Mouse (Mus musculus): ENCODE results near the gene Zfp36l2.

GRCm38 (mm10) chr17:84190885-84191284, 3.1 kb upstream of the Zfp36l2 start:
- no peak for TF ChIP-seq MAX (IDR thresholded peaks at IDR 0.05; ENCODE audit: low read depth)
- no peak for TF ChIP-seq TCF12 (IDR thresholded peaks at IDR 0.05; ENCODE audit: insufficient read depth, poor library complexity, severe bottlenecking)
- TF ChIP-seq POLR2A (IDR thresholded peaks at IDR 0.05; ENCODE audit: insufficient read length, low read depth): no peak
- no peak for TF ChIP-seq USF1 (IDR thresholded peaks at IDR 0.05; ENCODE audit: low read depth)
- no peak for TF ChIP-seq POLR2AphosphoS2 (IDR thresholded peaks at IDR 0.05; ENCODE audit: insufficient read length, low read depth)
- no peak for TF ChIP-seq MYOG (IDR thresholded peaks at IDR 0.05; ENCODE audit: control insufficient read depth in 1 of 3, insufficient read depth in 1 of 3, insufficient read length in 2 of 3, low read depth in 2 of 3)

Data from myocyte (in vitro differentiated cells).